Mouse (Mus musculus) fat pad, adult 2 months (tissue): ENCODE measurements around the gene Osbpl2.
"Not testable (repeated sequence)": the region's sequence is repeated elsewhere in the genome, so short reads cannot be mapped to it uniquely, and the experiment has no call there.

ENCODE experiments used
- DNase-seq: peaks from one replicate; pipeline ENCODE4 v3.0.0-alpha.2; 2011; ENCODE audit warnings: low read depth, low spot score; ENCODE audit errors: extremely low read depth

The Osbpl2 gene

GRCm38 (mm10) chr2:180148551-180148950 is 29.4 kb downstream of the Osbpl2 start:
- no peak for DNase-seq

GRCm38 (mm10) chr2:180154796-180155195 is 35.7 kb downstream of the Osbpl2 start:
- no peak for DNase-seq

- DNase-seq, result no peak
These were observed 39.5 kb downstream of the Osbpl2 start for GRCm38 (mm10) chr2:180158627-180159026.

GRCm38 (mm10) chr2:180165855-180166254 is 46.7 kb downstream of the Osbpl2 start:
- no peak for DNase-seq

GRCm38 (mm10) chr2:180166869-180167268 is 47.8 kb downstream of the Osbpl2 start:
- DNase-seq, result no peak

- DNase-seq, result no peak
These were observed 51.2 kb downstream of the Osbpl2 start for GRCm38 (mm10) chr2:180170151-180170805.

GRCm38 (mm10) chr2:180170806-180171521 is 51.9 kb downstream of the Osbpl2 start, which contains the start of gene Adrm1:
Gene Adrm1, plus strand, starts transcription at chr2:180171485.
- DNase-seq, result no peak

GRCm38 (mm10) chr2:180171522-180172070 is 52.5 kb downstream of the Osbpl2 start:
- no peak for DNase-seq

GRCm38 (mm10) chr2:180172152-180172551 is 53.0 kb downstream of the Osbpl2 start:
- DNase-seq, result no peak

- no peak for DNase-seq
These were observed 54.1 kb downstream of the Osbpl2 start for GRCm38 (mm10) chr2:180173163-180173562.

GRCm38 (mm10) chr2:180173711-180174110 is 54.6 kb downstream of the Osbpl2 start:
- DNase-seq, result not testable (repeated sequence)

GRCm38 (mm10) chr2:180174121-180174520 is 55.0 kb downstream of the Osbpl2 start:
- no peak for DNase-seq

GRCm38 (mm10) chr2:180175725-180176124 is 56.6 kb downstream of the Osbpl2 start:
- DNase-seq, result no peak

GRCm38 (mm10) chr2:180181542-180181941 is 62.4 kb downstream of the Osbpl2 start:
- DNase-seq, result no peak

- no peak for DNase-seq
These were observed 65.1 kb downstream of the Osbpl2 start for GRCm38 (mm10) chr2:180184011-180184751.

- DNase-seq, result no peak
These were observed 65.6 kb downstream of the Osbpl2 start for GRCm38 (mm10) chr2:180184752-180185109.

- no peak for DNase-seq
These were observed 66.6 kb downstream of the Osbpl2 start for GRCm38 (mm10) chr2:180185686-180186085.

- no peak for DNase-seq
These were observed 68.3 kb downstream of the Osbpl2 start for GRCm38 (mm10) chr2:180187362-180187761.

GRCm38 (mm10) chr2:180196610-180197322 is 77.7 kb downstream of the Osbpl2 start:
- DNase-seq, result peak; percentile 64

- DNase-seq, result no peak
These were observed 78.4 kb downstream of the Osbpl2 start for GRCm38 (mm10) chr2:180197323-180198037.
